Mouse (Mus musculus) heart, embryonic 13.5 days (tissue): ENCODE measurements at regions not wholly inside any gene's neighbourhood (a gene's known extent, or its start where the extent isn't known, plus 50 kb on each side); places are given as distances from the start of the nearest gene placed in this dataset.

ENCODE experiments used
- ATAC-seq: fragments of 200-750 bp; cut with Nextera tagmentation; 2 replicates; pipeline ENCODE4 v1.8.0; 2017; ENCODE audit warnings: moderate TSS enrichment; ENCODE audit not compliant: insufficient number of reproducible peaks, low FRiP score, low TSS enrichment; ENCODE audit errors: extremely low read depth
- H3K27ac ChIP-seq: fragments of 300-500 bp; sonication (generic); replicated peaks from 2 replicates; pipeline ENCODE4 v1.5.1; 2015; ENCODE audit warnings: moderate library complexity, mild to moderate bottlenecking, inconsistent platforms
- H3K27me3 ChIP-seq: fragments of 300-500 bp; sonication (generic); replicated peaks from 2 replicates; pipeline ENCODE4 v1.6.1; 2015; ENCODE audit warnings: mild to moderate bottlenecking, inconsistent platforms
- H3K36me3 ChIP-seq: fragments of 300-500 bp; sonication (generic); 2 replicates; pipeline ENCODE4 v1.6.1; 2015; ENCODE audit warnings: mild to moderate bottlenecking, inconsistent platforms
- H3K4me1 ChIP-seq: fragments of 300-500 bp; sonication (generic); 2 replicates; pipeline ENCODE4 v1.6.1; 2015; ENCODE audit warnings: inconsistent platforms
- H3K4me2 ChIP-seq: fragments of 300-500 bp; sonication (generic); 2 replicates; pipeline ENCODE4 v1.6.1; 2015; ENCODE audit warnings: inconsistent platforms, mild to moderate bottlenecking, moderate library complexity
- H3K4me3 ChIP-seq: fragments of 300-500 bp; sonication (generic); 2 replicates; pipeline ENCODE4 v1.5.1; 2015; ENCODE audit warnings: moderate library complexity, mild to moderate bottlenecking, inconsistent platforms
- H3K9ac ChIP-seq: fragments of 300-500 bp; sonication (generic); 2 replicates; pipeline ENCODE4 v1.6.1; 2015; ENCODE audit warnings: inconsistent platforms, mild to moderate bottlenecking, moderate library complexity
- H3K9me3 ChIP-seq: fragments of 300-500 bp; sonication (generic); 2 replicates; pipeline ENCODE4 v1.6.1; 2016; ENCODE audit warnings: inconsistent platforms
- WGBS: fragments of 180-500 bp; shearing (Covaris S2); methylation state at CpG from one replicate; pipeline ENCODE4 v1.1.7; 2015; ENCODE audit warnings: mixed read lengths; 5-methylcytosine and 5-hydroxymethylcytosine counted together

DNA sequence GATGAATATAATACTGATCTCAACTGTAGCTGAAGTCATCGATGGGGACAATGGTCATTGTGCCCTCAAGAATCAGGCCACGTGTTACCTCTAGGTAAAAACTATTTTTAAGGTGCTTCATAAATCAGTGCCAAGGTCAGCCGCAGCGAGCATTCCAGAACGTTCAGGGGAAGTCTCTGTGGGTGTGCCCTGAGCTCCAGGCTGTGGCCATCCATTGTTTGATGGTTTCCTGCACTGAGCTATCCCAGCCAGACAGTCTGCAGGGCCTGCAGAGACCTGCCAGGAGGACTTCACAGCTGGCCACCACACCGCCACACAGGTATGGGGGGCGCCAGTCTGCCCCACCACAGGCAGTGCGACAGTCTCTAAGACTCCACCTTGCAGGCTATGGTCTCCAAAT is 62.5 kb upstream of the Zfp637 start:
- Histone ChIP-seq H3K9me3 (no peaks in the 10 kb centered on the region), H3K9ac (no peak overlapping the region), H3K36me3 (no peaks in the 10 kb centered on the region), H3K4me1 (no peaks in the 10 kb centered on the region), H3K27me3 (no peaks in the 10 kb centered on the region), H3K4me2 (no peak overlapping the region), H3K27ac (no peak overlapping the region), H3K4me3 (no peak overlapping the region)
- 61% methylated on average over 8 of the region's 8 CpGs for WGBS
- ATAC-seq: no peak

GRCm38 (mm10) chr6:117779020-117779419 is 62.0 kb upstream of the Zfp637 start:
- Histone ChIP-seq H3K36me3 (no peaks in the 10 kb centered on the region), H3K27ac (no peak overlapping the region), H3K4me3 (no peak overlapping the region), H3K4me1 (no peaks in the 10 kb centered on the region), H3K9me3 (no peaks in the 10 kb centered on the region), H3K27me3 (no peaks in the 10 kb centered on the region), H3K9ac (no peak overlapping the region), H3K4me2 (no peak overlapping the region)
- no peak for ATAC-seq
- WGBS: 67% methylated on average over 7 of the region's 7 CpGs

GRCm38 (mm10) chr6:117788580-117789540 is 52.1 kb upstream of the Zfp637 start:
- WGBS: 69% methylated on average over 12 of the region's 12 CpGs
- no peaks in the 10 kb centered on the region for H3K36me3 ChIP-seq
- H3K4me3 ChIP-seq: no peak overlapping the region
- no peak overlapping the region for H3K9ac ChIP-seq
- no peaks in the 10 kb centered on the region for H3K9me3 ChIP-seq
- no peak overlapping the region for H3K4me2 ChIP-seq
- H3K4me1 ChIP-seq: no peaks in the 10 kb centered on the region
- no peak overlapping the region for H3K27ac ChIP-seq
- ATAC-seq: no peak
- H3K27me3 ChIP-seq: 0 out of 2 replicates have a peak, but pooled peaks cover 3% of the 10 kb centered on the region

DNA sequence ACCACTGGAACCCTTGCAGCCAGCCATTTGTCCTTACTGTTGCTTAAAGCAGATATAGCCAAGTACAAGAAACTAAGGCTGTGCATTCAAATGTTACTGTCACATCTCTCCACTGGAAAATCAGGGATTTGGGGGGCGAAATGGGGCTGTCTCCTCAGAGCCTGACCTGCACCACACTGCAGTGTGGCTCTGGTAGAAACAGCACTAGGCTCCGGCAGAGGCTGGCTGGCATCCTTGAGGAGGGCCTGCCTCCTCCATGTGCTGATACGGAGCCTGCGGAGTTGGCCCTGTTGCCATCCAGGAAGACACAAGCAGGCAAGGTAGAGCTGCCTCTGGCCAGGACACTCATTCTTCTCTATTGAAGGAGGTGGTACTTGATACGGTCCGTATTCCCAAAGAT is 50.4 kb upstream of the Zfp637 start:
- Histone ChIP-seq H3K36me3 (no peaks in the 10 kb centered on the region), H3K9ac (no peak overlapping the region), H3K27me3 (0 out of 2 replicates have a peak, but pooled peaks cover 3% of the 10 kb centered on the region), H3K9me3 (no peaks in the 10 kb centered on the region), H3K27ac (no peak overlapping the region), H3K4me2 (no peak overlapping the region), H3K4me3 (no peak overlapping the region), H3K4me1 (no peaks in the 10 kb centered on the region)
- WGBS: 89% methylated on average over 6 of the region's 6 CpGs
- ATAC-seq: no peak
